Mouse (Mus musculus) MEL (cell line): ENCODE data around the gene Xylt2. TPM values are rescaled to one million over a fixed set of nuclear protein-coding genes. Genes with fewer than 3 reads are reported as not detected.

Experiments used
- DNase-seq: peaks from one replicate; pipeline ENCODE4 v3.0.0; 2011; ENCODE audit warnings: low read depth, low spot score
- H3K27ac ChIP-seq: 2 replicates; pipeline ENCODE4 v1.5.1; 2012; ENCODE audit warnings: low read depth, mild to moderate bottlenecking, control low read depth, low read length, moderate library complexity; ENCODE audit not compliant: control insufficient read depth
- H3K27me3 ChIP-seq, 2 experiments: fragments of 150-350 bp in 1 of 2; sonication (generic) in 1 of 2; 2 replicates each; pipeline ENCODE4 v1.6.1; 2012; ENCODE audit warnings: low read length in 2 of 2, mild to moderate bottlenecking in 2 of 2, improper control_type of control experiment in 1 of 2, moderate library complexity in 1 of 2; ENCODE audit not compliant: insufficient read depth in 2 of 2, control insufficient read depth in 1 of 2
- H3K36me3 ChIP-seq, 2 experiments: 2 replicates each; pipeline ENCODE4 v1.6.1; 2012 to 2014; ENCODE audit warnings: low read length in 2 of 2, improper control_type of control experiment in 1 of 2, inconsistent platforms in 1 of 2, mild to moderate bottlenecking in 1 of 2; ENCODE audit not compliant: insufficient read depth in 2 of 2, control insufficient read depth in 1 of 2
- H3K4me1 ChIP-seq, 2 experiments: fragments of 150-350 bp in 1 of 2; sonication (generic) in 1 of 2; 2 replicates each; pipeline ENCODE4 v1.6.1; 2012; ENCODE audit warnings: low read length in 2 of 2, improper control_type of control experiment in 1 of 2, mild to moderate bottlenecking in 1 of 2; ENCODE audit not compliant: insufficient read depth in 2 of 2, control insufficient read depth in 1 of 2
- H3K4me3 ChIP-seq, 2 experiments: fragments of 150-350 bp in 1 of 2; sonication (generic) in 1 of 2; 2 replicates each; pipeline ENCODE4 v1.5.1; 2012; ENCODE audit warnings: low read depth in 2 of 2, low read length in 2 of 2, mild to moderate bottlenecking in 2 of 2, moderate library complexity in 2 of 2, control low read depth in 1 of 2, improper control_type of control experiment in 1 of 2; ENCODE audit not compliant: control insufficient read depth in 1 of 2, insufficient read depth in 1 of 2
- H3K79me2 ChIP-seq: 2 replicates; pipeline ENCODE4 v1.6.1; 2012; ENCODE audit warnings: mild to moderate bottlenecking, low read length, moderate library complexity; ENCODE audit not compliant: control insufficient read depth, poor library complexity, insufficient read depth
- H3K9ac ChIP-seq: 2 replicates; pipeline ENCODE4 v1.6.1; 2012; ENCODE audit warnings: low read depth, mild to moderate bottlenecking, control low read depth, low read length, moderate library complexity; ENCODE audit not compliant: control insufficient read depth, poor library complexity, severe bottlenecking
- H3K9me3 ChIP-seq: fragments of 150-350 bp; sonication (generic); replicated peaks from 2 replicates; pipeline ENCODE4 v1.6.1; 2012; ENCODE audit warnings: mild to moderate bottlenecking, low read length, improper control_type of control experiment, moderate library complexity; ENCODE audit not compliant: insufficient read depth
- BHLHE40 ChIP-seq: IDR thresholded peaks from 2 replicates; pipeline ENCODE4 v1.6.1; 2012; ENCODE audit warnings: low read depth, mild to moderate bottlenecking, inconsistent platforms, low read length, improper control_type of control experiment, borderline replicate concordance
- CHD1 ChIP-seq: IDR thresholded peaks from 2 replicates; pipeline ENCODE4 v1.6.1; 2012; ENCODE audit warnings: low read depth, mild to moderate bottlenecking, inconsistent platforms, low read length, improper control_type of control experiment
- CHD2 ChIP-seq: IDR thresholded peaks from 2 replicates; pipeline ENCODE4 v1.6.1; 2011; ENCODE audit warnings: low read length, improper control_type of control experiment
- E2F4 ChIP-seq: IDR thresholded peaks from 2 replicates; pipeline ENCODE4 v1.6.1; 2011; ENCODE audit warnings: low read depth, low read length, improper control_type of control experiment, borderline replicate concordance
- ELF1 ChIP-seq: IDR thresholded peaks from 2 replicates; pipeline ENCODE4 v1.6.1; 2014; ENCODE audit warnings: low read depth, mild to moderate bottlenecking, inconsistent platforms, low read length, improper control_type of control experiment, moderate library complexity
- EP300 ChIP-seq, 2 experiments: IDR thresholded peaks; 2 replicates each; pipeline ENCODE4 v1.6.1; 2011; ENCODE audit warnings: improper control_type of control experiment in 2 of 2, low read length in 2 of 2, low read depth in 1 of 2, mild to moderate bottlenecking in 1 of 2
- GABPA ChIP-seq: IDR thresholded peaks from 2 replicates; pipeline ENCODE4 v1.6.1; 2012; ENCODE audit warnings: low read depth, mild to moderate bottlenecking, inconsistent platforms, low read length, improper control_type of control experiment, moderate library complexity
- GATA1 ChIP-seq: IDR thresholded peaks from 2 replicates; pipeline ENCODE4 v1.6.1; 2011; ENCODE audit warnings: low read depth, low read length, improper control_type of control experiment
- HCFC1 ChIP-seq: IDR thresholded peaks from 2 replicates; pipeline ENCODE4 v1.6.1; 2012; ENCODE audit warnings: low read depth, mild to moderate bottlenecking, inconsistent platforms, low read length, improper control_type of control experiment, moderate library complexity
- JUND ChIP-seq: IDR thresholded peaks from 2 replicates; pipeline ENCODE4 v1.6.1; 2011; ENCODE audit warnings: low read depth, mild to moderate bottlenecking, improper control_type of control experiment, low read length
- KAT2A ChIP-seq: conservative IDR thresholded peaks from 2 replicates; pipeline ENCODE4 v1.6.1; 2012; ENCODE audit warnings: low read depth, low read length, improper control_type of control experiment, inconsistent platforms
- MAX ChIP-seq: IDR thresholded peaks from 2 replicates; pipeline ENCODE4 v1.6.1; 2011; ENCODE audit warnings: low read length, improper control_type of control experiment
- MYC ChIP-seq: IDR thresholded peaks from 2 replicates; pipeline ENCODE4 v1.6.1; 2011; ENCODE audit warnings: low read depth, mild to moderate bottlenecking, low read length, improper control_type of control experiment, moderate library complexity
- NRF1 ChIP-seq: IDR thresholded peaks from 2 replicates; pipeline ENCODE4 v1.6.1; 2014; ENCODE audit warnings: low read depth, mild to moderate bottlenecking, inconsistent platforms, low read length, improper control_type of control experiment, moderate library complexity; ENCODE audit not compliant: poor library complexity, insufficient read depth, severe bottlenecking
- POLR2A ChIP-seq, 2 experiments: IDR thresholded peaks; 2 replicates each; pipeline ENCODE4 v1.6.1; 2011 to 2012; ENCODE audit warnings: low read length in 2 of 2, mild to moderate bottlenecking in 2 of 2, control low read depth in 1 of 2, improper control_type of control experiment in 1 of 2, low read depth in 1 of 2, moderate library complexity in 1 of 2; ENCODE audit not compliant: control insufficient read depth in 1 of 2, insufficient read depth in 1 of 2, poor library complexity in 1 of 2
- POLR2AphosphoS2 ChIP-seq: IDR thresholded peaks from 2 replicates; pipeline ENCODE4 v1.6.1; 2011; ENCODE audit warnings: low read length, improper control_type of control experiment
- RAD21 ChIP-seq: IDR thresholded peaks from 2 replicates; pipeline ENCODE4 v1.6.1; 2011; ENCODE audit warnings: mild to moderate bottlenecking, low read depth, low read length, improper control_type of control experiment
- SIN3A ChIP-seq: IDR thresholded peaks from 2 replicates; pipeline ENCODE4 v1.6.1; 2012; ENCODE audit warnings: low read length, improper control_type of control experiment, inconsistent platforms
- SMC3 ChIP-seq: IDR thresholded peaks from 2 replicates; pipeline ENCODE4 v1.6.1; 2011; ENCODE audit warnings: low read depth, low read length, improper control_type of control experiment
- TAL1 ChIP-seq: IDR thresholded peaks from 2 replicates; pipeline ENCODE4 v1.6.1; 2012; ENCODE audit warnings: mild to moderate bottlenecking, inconsistent platforms, low read length, moderate library complexity, mixed read lengths
- TBP ChIP-seq: IDR thresholded peaks from 2 replicates; pipeline ENCODE4 v1.8.0; 2011; ENCODE audit warnings: low read depth, low read length, improper control_type of control experiment
- TCF12 ChIP-seq: IDR thresholded peaks from 2 replicates; pipeline ENCODE4 v1.6.1; 2014; ENCODE audit warnings: low read depth, mild to moderate bottlenecking, inconsistent platforms, low read length, improper control_type of control experiment, moderate library complexity
- UBTF ChIP-seq: IDR thresholded peaks from 2 replicates; pipeline ENCODE4 v1.6.1; 2012; ENCODE audit warnings: low read depth, mild to moderate bottlenecking, inconsistent platforms, low read length, improper control_type of control experiment, moderate library complexity, borderline replicate concordance; ENCODE audit not compliant: insufficient read depth
- USF1 ChIP-seq: IDR thresholded peaks from 2 replicates; pipeline ENCODE4 v1.6.1; 2014; ENCODE audit warnings: low read depth, mild to moderate bottlenecking, inconsistent platforms, low read length, improper control_type of control experiment, moderate library complexity
- ZMIZ1 ChIP-seq: IDR thresholded peaks from 2 replicates; pipeline ENCODE4 v1.6.1; 2012; ENCODE audit warnings: low read depth, mild to moderate bottlenecking, inconsistent platforms, low read length, improper control_type of control experiment, moderate library complexity
- ZNF384 ChIP-seq: IDR thresholded peaks from 2 replicates; pipeline ENCODE4 v1.6.1; 2012; ENCODE audit warnings: low read depth, mild to moderate bottlenecking, inconsistent platforms, low read length, improper control_type of control experiment
- polyA plus RNA-seq, 2 experiments: library from polyadenylated mRNA; stranded (reverse) in 1 of 2; unstranded in 1 of 2; fragments of >175 nt in 1 of 2; fragments of >200 nt in 1 of 2; gene quantifications; 2 replicates each; pipeline versions ENCODE4 v1.2.1 to v1.2.4; 2012; ENCODE audit warnings: low replicate concordance in 2 of 2, low read depth in 1 of 2; ENCODE audit not compliant: insufficient read length in 2 of 2, insufficient read depth in 1 of 2, missing spikeins in 1 of 2
- total RNA-seq: library from RNA; depleted of rRNA; stranded (reverse); fragments of 300-350 nt; gene quantifications from 2 replicates; pipeline ENCODE4 v1.2.3, GENCODE M21; 2012

Gene Xylt2
- total and polyA plus RNA-seq, 3 experiments: 10.1 to 12.4 TPM; not detected in 1

- no peaks in the 10 kb centered on the region for H3K9me3 ChIP-seq
- peaks cover 32% of the 10 kb centered on the region for H3K79me2 ChIP-seq
- DNase-seq: no peak
- peaks cover 20 to 54% of the 10 kb centered on the region in 2 experiments for H3K36me3 ChIP-seq
- TF ChIP-seq SMC3 (no peak), POLR2A (IDR thresholded peaks at IDR 0.05; ENCODE audit: control insufficient read depth in 1 of 2, insufficient read depth in 1 of 2, low read depth in 1 of 2, low read length in 2 of 2, poor library complexity in 1 of 2) (no peak; a peak in 1 of 4 replicates), USF1 (no peak), TCF12 (no peak), JUND (no peak), TBP (no peak), RAD21 (no peak), NRF1 (no peak), ZMIZ1 (no peak), HCFC1 (no peak), KAT2A (no peak), CHD2 (no peak), UBTF (no peak), ZNF384 (no peak), GABPA (no peak), MYC (no peak), CHD1 (no peak), GATA1 (no peak), BHLHE40 (no peak)
- H3K4me1 ChIP-seq: peaks cover 5 to 8% of the 10 kb centered on the region in 2 experiments
- no peak overlapping the region for H3K9ac ChIP-seq
- no peaks in the 10 kb centered on the region for H3K27me3 ChIP-seq
- no peak overlapping the region for H3K4me3 ChIP-seq
- H3K27ac ChIP-seq: no peak overlapping the region
These were observed 42.9 kb downstream of the Xylt2 start for GRCm38 (mm10) chr11:94634431-94634830.

- Histone ChIP-seq H3K27me3 (no peaks in the 10 kb centered on the region), H3K79me2 (peaks cover 32% of the 10 kb centered on the region), H3K36me3 (peaks cover 20 to 48% of the 10 kb centered on the region in 2 experiments), H3K4me3 (no peak overlapping the region), H3K27ac (no peak overlapping the region), H3K9ac (no peak overlapping the region), H3K9me3 (no peaks in the 10 kb centered on the region), H3K4me1 (peaks cover 5 to 8% of the 10 kb centered on the region in 2 experiments)
- DNase-seq: no peak
- TF ChIP-seq TCF12 (no peak), GATA1 (no peak), ZNF384 (no peak), E2F4 (no peak), POLR2AphosphoS2 (no peak), POLR2A (IDR thresholded peaks at IDR 0.05; ENCODE audit: control insufficient read depth in 1 of 2, insufficient read depth in 1 of 2, low read depth in 1 of 2, low read length in 2 of 2, poor library complexity in 1 of 2) (no peak), SIN3A (no peak), ELF1 (no peak), MYC (no peak), TAL1 (no peak), EP300 (IDR thresholded peaks at IDR 0.05; ENCODE audit: low read depth in 1 of 2, low read length in 2 of 2) (no peak), MAX (no peak)
These were observed 44.3 kb downstream of the Xylt2 start for GRCm38 (mm10) chr11:94632988-94633387.
